Mouse (Mus musculus) limb, embryonic 10.5 days (tissue): ENCODE measurements around the gene Ccdc18. TPM values are rescaled to one million over a fixed set of nuclear protein-coding genes. Genes with fewer than 3 reads are reported as not detected.
A peak's percentile ranks its signal among the peaks of the same experiment; 100 is the strongest.
"Not testable (repeated sequence)": the region's sequence is repeated elsewhere in the genome, so short reads cannot be mapped to it uniquely, and the experiment has no call there.

ENCODE experiments used
- DNase-seq: peaks from one replicate; pipeline ENCODE4 v3.0.0-alpha.2; 2017; ENCODE audit warnings: low spot score
- H3K27ac ChIP-seq: fragments of 300-500 bp; sonication (generic); 2 replicates; pipeline ENCODE4 v1.5.1; 2016; ENCODE audit warnings: mild to moderate bottlenecking
- H3K27me3 ChIP-seq: fragments of 300-500 bp; sonication (generic); 2 replicates; pipeline ENCODE4 v1.6.1; 2016; ENCODE audit warnings: low read depth, mild to moderate bottlenecking; ENCODE audit not compliant: poor library complexity, severe bottlenecking
- H3K36me3 ChIP-seq: fragments of 300-500 bp; sonication (generic); 2 replicates; pipeline ENCODE4 v1.6.1; 2016; ENCODE audit warnings: mild to moderate bottlenecking, moderate library complexity
- H3K4me1 ChIP-seq: fragments of 300-500 bp; sonication (generic); 2 replicates; pipeline ENCODE4 v1.6.1; 2016
- H3K4me3 ChIP-seq: fragments of 300-500 bp; sonication (generic); 2 replicates; pipeline ENCODE4 v1.5.1; 2016; ENCODE audit warnings: mild to moderate bottlenecking, moderate library complexity
- H3K9me3 ChIP-seq: fragments of 300-500 bp; sonication (generic); replicated peaks from 2 replicates; pipeline ENCODE4 v1.6.1; 2016; ENCODE audit warnings: mild to moderate bottlenecking
- WGBS: fragments of 180-500 bp; shearing (Covaris S2); methylation state at CpG from one replicate; pipeline ENCODE4 v1.1.7; 2016; 5-methylcytosine and 5-hydroxymethylcytosine counted together
- polyA plus RNA-seq: library from polyadenylated mRNA; unstranded; fragments of >200 nt; fragmentation: Nextera tagmentation; extraction: Ambion mirVana; gene quantifications from 2 replicates; pipeline ENCODE4 v1.2.1, GENCODE M21; 2016

Gene Ccdc18
- polyA plus RNA-seq, 1 experiment from 2014 or later, result 13.2 TPM

- H3K9me3 ChIP-seq, result no peaks in the 10 kb centered on the region
- no peak overlapping the region for H3K4me3 ChIP-seq
- no peaks in the 10 kb centered on the region for H3K4me1 ChIP-seq
- no peaks in the 10 kb centered on the region for H3K36me3 ChIP-seq
- WGBS, result 96% methylated on average over 2 of the region's 2 CpGs
- H3K27me3 ChIP-seq, result no peaks in the 10 kb centered on the region
- no peak for DNase-seq
- H3K27ac ChIP-seq, result no peak overlapping the region
Measured at GRCm38 (mm10) chr5:108184050-108184449, 51.4 kb downstream of the Ccdc18 start.

- Histone ChIP-seq H3K4me1 (no peaks in the 10 kb centered on the region), H3K27me3 (no peaks in the 10 kb centered on the region), H3K36me3 (no peaks in the 10 kb centered on the region), H3K9me3 (no peaks in the 10 kb centered on the region), H3K4me3 (no peak overlapping the region), H3K27ac (no peak overlapping the region)
- DNase-seq, result no peak
Measured at GRCm38 (mm10) chr5:108188967-108189366, 56.3 kb downstream of the Ccdc18 start.

- H3K4me1 ChIP-seq, result no peaks in the 10 kb centered on the region
- H3K36me3 ChIP-seq, result 0 out of 2 replicates have a peak, but pooled peaks cover 3% of the 10 kb centered on the region
- no peak overlapping the region for H3K4me3 ChIP-seq
- DNase-seq, result no peak
- H3K27me3 ChIP-seq, result no peaks in the 10 kb centered on the region
- H3K27ac ChIP-seq, result no peak overlapping the region
- H3K9me3 ChIP-seq, result no peaks in the 10 kb centered on the region
Measured at GRCm38 (mm10) chr5:108206008-108206407, 73.3 kb downstream of the Ccdc18 start.

GRCm38 (mm10) chr5:108211512-108211911 is 78.8 kb downstream of the Ccdc18 start:
- no peaks in the 10 kb centered on the region for H3K4me1 ChIP-seq
- WGBS, result 89% methylated on average over 4 of the region's 4 CpGs
- H3K27me3 ChIP-seq, result no peaks in the 10 kb centered on the region
- DNase-seq, result no peak
- H3K36me3 ChIP-seq, result no peaks in the 10 kb centered on the region
- H3K4me3 ChIP-seq, result no peak overlapping the region
- no peaks in the 10 kb centered on the region for H3K9me3 ChIP-seq
- no peak overlapping the region for H3K27ac ChIP-seq

GRCm38 (mm10) chr5:108214928-108215327 is 82.3 kb downstream of the Ccdc18 start:
- Histone ChIP-seq H3K4me3 (no peak overlapping the region), H3K27ac (no peak overlapping the region), H3K27me3 (no peaks in the 10 kb centered on the region), H3K4me1 (no peaks in the 10 kb centered on the region), H3K9me3 (no peaks in the 10 kb centered on the region), H3K36me3 (no peaks in the 10 kb centered on the region)
- no peak for DNase-seq
- 97% methylated on average over 2 of the region's 2 CpGs for WGBS

- Histone ChIP-seq H3K36me3 (no peaks in the 10 kb centered on the region), H3K9me3 (no peaks in the 10 kb centered on the region), H3K27me3 (no peaks in the 10 kb centered on the region), H3K4me3 (no peak overlapping the region), H3K4me1 (no peaks in the 10 kb centered on the region), H3K27ac (no peak overlapping the region)
- DNase-seq, result no peak
Measured at GRCm38 (mm10) chr5:108224077-108224476, 91.4 kb downstream of the Ccdc18 start.

GRCm38 (mm10) chr5:108226159-108226558 is 93.5 kb downstream of the Ccdc18 start:
- Histone ChIP-seq H3K27ac (no peak overlapping the region), H3K4me3 (no peak overlapping the region), H3K27me3 (no peaks in the 10 kb centered on the region), H3K9me3 (no peaks in the 10 kb centered on the region), H3K36me3 (no peaks in the 10 kb centered on the region), H3K4me1 (no peaks in the 10 kb centered on the region)
- no peak for DNase-seq

- H3K4me1 ChIP-seq, result no peaks in the 10 kb centered on the region
- WGBS, result 66% methylated on average over 3 of the region's 3 CpGs
- no peaks in the 10 kb centered on the region for H3K36me3 ChIP-seq
- no peak for DNase-seq
- no peak overlapping the region for H3K27ac ChIP-seq
- H3K4me3 ChIP-seq, result no peak overlapping the region
- no peaks in the 10 kb centered on the region for H3K9me3 ChIP-seq
- no peaks in the 10 kb centered on the region for H3K27me3 ChIP-seq
Measured at GRCm38 (mm10) chr5:108246314-108246765, 113.7 kb downstream of the Ccdc18 start.

GRCm38 (mm10) chr5:108250033-108250432 is 117.4 kb downstream of the Ccdc18 start:
- DNase-seq, result no peak
- no peaks in the 10 kb centered on the region for H3K4me1 ChIP-seq
- WGBS, result 75% methylated on average over 2 of the region's 2 CpGs

GRCm38 (mm10) chr5:108255259-108255658 is 122.6 kb downstream of the Ccdc18 start:
- H3K4me3 ChIP-seq, result no peak overlapping the region
- no peak overlapping the region for H3K27ac ChIP-seq
- DNase-seq, result no peak
- no peaks in the 10 kb centered on the region for H3K4me1 ChIP-seq
- H3K9me3 ChIP-seq, result no peaks in the 10 kb centered on the region
- H3K36me3 ChIP-seq, result no peaks in the 10 kb centered on the region
- no peaks in the 10 kb centered on the region for H3K27me3 ChIP-seq
- 86% methylated on average over 5 of the region's 5 CpGs for WGBS

More at GRCm38 (mm10) chr5:108250033-108250432, 117.4 kb downstream of the Ccdc18 start:
- no peak overlapping the region for H3K4me3 ChIP-seq
- no peaks in the 10 kb centered on the region for H3K36me3 ChIP-seq
- no peak overlapping the region for H3K27ac ChIP-seq
- H3K27me3 ChIP-seq, result no peaks in the 10 kb centered on the region
- no peaks in the 10 kb centered on the region for H3K9me3 ChIP-seq

- no peak overlapping the region for H3K4me3 ChIP-seq
- DNase-seq, result no peak
- peak overlapping the region; percentile 25; the same call in 1 of the 2 replicates for H3K27ac ChIP-seq
- H3K36me3 ChIP-seq, result no peaks in the 10 kb centered on the region
- no peaks in the 10 kb centered on the region for H3K27me3 ChIP-seq
- WGBS, result 44% methylated on average over 4 of the region's 4 CpGs
- H3K4me1 ChIP-seq, result peaks cover 5% of the 10 kb centered on the region; the same call in 1 of the 2 replicates
- H3K9me3 ChIP-seq, result no peaks in the 10 kb centered on the region
Measured at GRCm38 (mm10) chr5:108262722-108263121, 130.0 kb downstream of the Ccdc18 start.

GRCm38 (mm10) chr5:108263785-108264184 is 131.1 kb downstream of the Ccdc18 start:
- not testable (repeated sequence) for H3K4me1 ChIP-seq, H3K27me3 ChIP-seq, DNase-seq, H3K27ac ChIP-seq, H3K9me3 ChIP-seq, H3K36me3 ChIP-seq, H3K4me3 ChIP-seq
- 88% methylated on average over 1 of the region's 1 CpGs for WGBS

- Histone ChIP-seq H3K4me1 (peaks cover 27% of the 10 kb centered on the region), H3K9me3 (no peaks in the 10 kb centered on the region), H3K36me3 (peaks cover 4% of the 10 kb centered on the region; the same call in 1 of the 2 replicates), H3K27ac (no peak overlapping the region), H3K4me3 (no peak overlapping the region), H3K27me3 (no peaks in the 10 kb centered on the region)
- no peak for DNase-seq
Measured at GRCm38 (mm10) chr5:108266990-108267389, 134.3 kb downstream of the Ccdc18 start.
